Comparison of ENCODE assay signal across 15 mouse cellular contexts in genomic region chr11:82947457-82947856, GRCm38 (mm10). TPM values are rescaled to one million over a fixed set of nuclear protein-coding genes. Genes with fewer than 3 reads are reported as not detected.
DNase-seq lines count a peak whose midpoint lies in the region; ATAC-seq and TF ChIP-seq lines count a peak whose summit lies in the region.
"Had no signal": no experiment of that assay in that cellular context is flagged by ENCODE, and none has a peak within 500 bp of the region (broad histone marks: within the 10 kb centered on the region; RNA-seq: fewer than 3 reads in every experiment).

No protein-coding gene starts in this region.

- DNase-seq in heart, adult 2 months = no peak
- no peak for DNase-seq in heart, postnatal 10 days
- peak; percentile 60 to 70 for DNase-seq in CD8-positive naive resting alpha-beta T cell, adult 2 months (ENCODE audit: low read depth in 2 of 2, low spot score in 2 of 2)
- peak; percentile 62 for DNase-seq in thymus, postnatal 25 days
- DNase-seq in cerebellum, postnatal 36 days = no peak
- no peak for DNase-seq in frontal cortex, postnatal 14 days (ENCODE audit: low spot score in 2 of 2)
- no peak for DNase-seq in liver, embryonic 11.5 days (ENCODE audit: low spot score)
- DNase-seq: cerebellum, postnatal 14 days; left cerebral cortex, postnatal 4 days had no signal

- 0 out of 2 replicates have a peak, but pooled peaks have one; percentile 51 for TF ChIP-seq EP300 in heart, adult 2 months (IDR thresholded peaks at IDR 0.05; ENCODE audit: insufficient read depth, low read depth, low read length)

- TF ChIP-seq CTCF in heart, adult 2 months (IDR thresholded peaks at IDR 0.05) = no peak

- H3K27ac ChIP-seq in heart, adult 2 months = peak overlapping the region; percentile 97
- H3K27ac ChIP-seq in liver, embryonic 11.5 days (ENCODE audit: low read depth, low read length) = no peak overlapping the region
- H3K27ac ChIP-seq: liver, embryonic 12.5 days had no signal

- intact Hi-C loops in heart, adult 2 months (cut with DNase I) = loop anchor here (1.0 kb wide), 1 partner anchor 13 kb away; no protein-coding TSS in a partner anchor
- intact Hi-C loops in heart, postnatal 10 days (cut with DNase I) = no loop called here

- H3K27me3 ChIP-seq in heart, adult 2 months (ENCODE audit: control insufficient read depth, insufficient read depth, low read length) = no peaks in the 10 kb centered on the region
- H3K27me3 ChIP-seq in liver, embryonic 11.5 days (replicated peaks; ENCODE audit: control insufficient read depth, insufficient read depth, low read length) = peaks cover 34% of the 10 kb centered on the region

- 0 out of 2 replicates have a peak overlapping the region, but pooled peaks have one; percentile 12 for H3K4me3 ChIP-seq in heart, adult 2 months
- no peak overlapping the region for H3K4me3 ChIP-seq in liver, embryonic 11.5 days (ENCODE audit: low read depth, low read length)
- H3K4me3 ChIP-seq: liver, embryonic 12.5 days; megakaryocyte, embryonic 14.5 days had no signal

- TF ChIP-seq POLR2A in heart, adult 2 months (IDR thresholded peaks at IDR 0.05; ENCODE audit: insufficient read depth, low read depth, low read length) = peak; percentile 29; the same call in 1 of the 2 replicates

- no peaks in the 10 kb centered on the region for H3K79me2 ChIP-seq in heart, adult 2 months (replicated peaks; ENCODE audit: control insufficient read depth, insufficient read depth, low read length)

- ATAC-seq in inflammation-experienced regulatory T-cells, adult 6 months = peak; percentile 77
- no peak for ATAC-seq in liver, embryonic 11.5 days (replicated peaks; ENCODE audit: low FRiP score)
- ATAC-seq: hindbrain, embryonic 16.5 days; liver, embryonic 12.5 days had no signal

- WGBS in heart, adult 2 months = 45% methylated on average over 4 of the region's 4 CpGs
- 55% methylated on average over 4 of the region's 4 CpGs for WGBS in liver, embryonic 11.5 days

- no peaks in the 10 kb centered on the region for H3K9me3 ChIP-seq in liver, embryonic 11.5 days (ENCODE audit: control insufficient read depth, low read length)
- H3K9me3 ChIP-seq: liver, embryonic 12.5 days; megakaryocyte, embryonic 14.5 days had no signal

- H3K4me2 ChIP-seq in liver, embryonic 11.5 days = no peak overlapping the region
- H3K4me2 ChIP-seq: liver, embryonic 12.5 days had no signal

- H3K9ac ChIP-seq in heart, adult 2 months (ENCODE audit: low read depth, low read length) = peak overlapping the region; percentile 37; the same call in 1 of the 2 replicates
- H3K9ac ChIP-seq in liver, embryonic 11.5 days (ENCODE audit: low read depth, low read length) = no peak overlapping the region
- H3K9ac ChIP-seq: liver, embryonic 12.5 days had no signal

- H3K4me1 ChIP-seq in heart, adult 2 months (ENCODE audit: control insufficient read depth, insufficient read depth, low read length) = peaks cover 9% of the 10 kb centered on the region
- peaks cover 10% of the 10 kb centered on the region; the same call in 1 of the 2 replicates for H3K4me1 ChIP-seq in liver, embryonic 11.5 days (replicated peaks; ENCODE audit: control insufficient read depth, insufficient read depth, low read length)

- H3K36me3 ChIP-seq in heart, adult 2 months (ENCODE audit: control insufficient read depth, insufficient read depth, low read length) = no peaks in the 10 kb centered on the region
- H3K36me3 ChIP-seq in liver, embryonic 11.5 days (ENCODE audit: control insufficient read depth, insufficient read depth, low read length) = no peaks in the 10 kb centered on the region
- H3K36me3 ChIP-seq: liver, embryonic 12.5 days had no signal

RNA-seq across cellular contexts. Expression of gene Slfn5, which starts 3.7 kb away (rescaled TPM):
- 10 to 100 TPM; 54.1 to 59.2 TPM for total RNA-seq in heart, adult 2 months (2021)
- polyA plus RNA-seq in heart, adult 2 months (2012; rRNA removed) = 17.9 and 41.8 TPM in 2 replicates
- total RNA-seq in heart, postnatal 10 days (2021) = 10 to 100 TPM; 70.4 to 70.6 TPM
- polyA plus RNA-seq in inflammation-experienced regulatory T-cells, adult 6 months (2017; shearing (Covaris generic)) = 10 to 100 TPM; 18.0 to 28.9 (median 27.4) TPM
- polyA plus RNA-seq in liver, embryonic 11.5 days (2014; fragmentation: Nextera tagmentation; extraction: Ambion mirVana) = 0.49 and 0.86 TPM in 2 replicates

RNA-seq across cellular contexts. Expression of gene Unc45b, which starts 37.1 kb away (rescaled TPM):
- 100 to 1,000 TPM; 167 to 190 TPM for total RNA-seq in heart, adult 2 months (2021)
- polyA plus RNA-seq in heart, adult 2 months (2012; rRNA removed) = 107 and 159 TPM in 2 replicates
- 100 to 1,000 TPM; 161 to 177 TPM for total RNA-seq in heart, postnatal 10 days (2021)
- polyA plus RNA-seq in inflammation-experienced regulatory T-cells, adult 6 months (2017; shearing (Covaris generic)) = under 1 TPM in 1 of 3 experiments, not detected in 2; 0.25 TPM
- 1.8 and 4.5 TPM in 2 replicates for polyA plus RNA-seq in liver, embryonic 11.5 days (2014; fragmentation: Nextera tagmentation; extraction: Ambion mirVana)

RNA-seq across cellular contexts. Expression of gene Nle1, which starts 39.2 kb away (rescaled TPM):
- total RNA-seq in heart, adult 2 months (2021) = 10 to 100 TPM in 1 of 2 experiments, 1 to 10 TPM in 1; 8.4 to 11.4 TPM
- polyA plus RNA-seq in heart, adult 2 months (2012; rRNA removed) = 17.7 and 24.0 TPM in 2 replicates
- total RNA-seq in heart, postnatal 10 days (2021) = 10 to 100 TPM; 11.2 to 13.8 TPM
- polyA plus RNA-seq in inflammation-experienced regulatory T-cells, adult 6 months (2017; shearing (Covaris generic)) = 10 to 100 TPM; 17.9 to 56.0 (median 48.0) TPM
- polyA plus RNA-seq in liver, embryonic 11.5 days (2014; fragmentation: Nextera tagmentation; extraction: Ambion mirVana) = 43.4 and 44.9 TPM in 2 replicates

RNA-seq across cellular contexts. Expression of gene Slfn9, which starts 44.2 kb away (rescaled TPM):
- total RNA-seq in heart, adult 2 months (2021) = under 1 TPM; 0.82 to 0.99 TPM
- polyA plus RNA-seq in heart, adult 2 months (2012; rRNA removed) = 0.20 and 0.53 TPM in 2 replicates
- total RNA-seq in heart, postnatal 10 days (2021) = 1 to 10 TPM; 5.6 to 6.9 TPM
- 10 to 100 TPM; 23.0 to 30.8 (median 23.2) TPM for polyA plus RNA-seq in inflammation-experienced regulatory T-cells, adult 6 months (2017; shearing (Covaris generic))
- polyA plus RNA-seq in liver, embryonic 11.5 days (2014; fragmentation: Nextera tagmentation; extraction: Ambion mirVana) = 8.1 and 9.0 TPM in 2 replicates

RNA-seq across cellular contexts. Expression of gene Fndc8, which starts 55.5 kb away (rescaled TPM):
- total RNA-seq in heart, adult 2 months (2021) = not detected
- polyA plus RNA-seq in heart, adult 2 months (2012; rRNA removed) = 0.06 TPM in 1 of 2 replicates, not detected in the other
- under 1 TPM in 1 of 2 experiments, not detected in 1; 0.12 TPM for total RNA-seq in heart, postnatal 10 days (2021)
- not detected for polyA plus RNA-seq in inflammation-experienced regulatory T-cells, adult 6 months (2017; shearing (Covaris generic))
- 0.13 and 0.15 TPM in 2 replicates for polyA plus RNA-seq in liver, embryonic 11.5 days (2014; fragmentation: Nextera tagmentation; extraction: Ambion mirVana)
- total RNA-seq: gastrocnemius, adult 18-20 months; heart, postnatal 25 days; left cerebral cortex, postnatal 4 days had no signal

Comparison
In these comparisons a context has a peak if more than half of its experiments do, and no peak if none do; other contexts are left out.
1. DNase-seq: peak in CD8-positive naive resting alpha-beta T cell, adult 2 months (2 of 2) and thymus, postnatal 25 days (single experiment); none in heart, adult 2 months (0 of 2), heart, postnatal 10 days (0 of 2), cerebellum, postnatal 36 days (0 of 2), frontal cortex, postnatal 14 days (0 of 2) and liver, embryonic 11.5 days (single experiment).
2. RNA of gene Slfn5, which starts 3.7 kb away (polyA plus RNA-seq): 18.0 to 28.9 TPM in inflammation-experienced regulatory T-cells, adult 6 months and 17.9 to 41.8 TPM in heart, adult 2 months; 0.49 to 0.86 TPM in liver, embryonic 11.5 days; every median in the first group is over 10 times any median in the second.
3. RNA of gene Unc45b, which starts 37.1 kb away (polyA plus RNA-seq): 107 to 159 TPM in heart, adult 2 months; 1.8 to 4.5 TPM in liver, embryonic 11.5 days and 0.25 TPM in inflammation-experienced regulatory T-cells, adult 6 months; every median in the first group is over 10 times any median in the second.